Mouse (Mus musculus) heart, embryonic 14.5 days (tissue): ENCODE measurements around the gene Tgm7. TPM values are rescaled to one million over a fixed set of nuclear protein-coding genes. Genes with fewer than 3 reads are reported as not detected.

ENCODE experiments used
- ATAC-seq: fragments of 200-750 bp; cut with Nextera tagmentation; 2 replicates; pipeline ENCODE4 v1.8.0; 2017; ENCODE audit warnings: low read depth, moderate TSS enrichment; ENCODE audit not compliant: insufficient number of reproducible peaks, insufficient read depth, low FRiP score
- H3K27ac ChIP-seq, 2 experiments: fragments of 200-500 bp in 1 of 2; fragments of 300-500 bp in 1 of 2; sonication (generic) in 1 of 2; replicated peaks in 1 of 2; 2 replicates each; pipeline ENCODE4 v1.5.1; 2012 to 2014; ENCODE audit warnings: low read depth in 2 of 2, low read length in 2 of 2, control low read depth in 1 of 2, mild to moderate bottlenecking in 1 of 2, mixed read lengths in 1 of 2; ENCODE audit not compliant: control insufficient read depth in 1 of 2, insufficient read depth in 1 of 2
- H3K27me3 ChIP-seq: fragments of 300-500 bp; sonication (generic); 2 replicates; pipeline ENCODE4 v1.6.1; 2014; ENCODE audit warnings: mild to moderate bottlenecking, low read length, control low read depth; ENCODE audit not compliant: control insufficient read depth, insufficient read depth
- H3K36me3 ChIP-seq: fragments of 300-500 bp; sonication (generic); 2 replicates; pipeline ENCODE4 v1.6.1; 2014; ENCODE audit warnings: mild to moderate bottlenecking, control low read depth, low read length, mixed read lengths; ENCODE audit not compliant: control insufficient read depth, insufficient read depth
- H3K4me1 ChIP-seq, 2 experiments: fragments of 200-500 bp in 1 of 2; fragments of 300-500 bp in 1 of 2; sonication (generic) in 1 of 2; 2 replicates each; pipeline ENCODE4 v1.6.1; 2012 to 2014; ENCODE audit warnings: low read length in 2 of 2, control low read depth in 1 of 2, mixed read lengths in 1 of 2; ENCODE audit not compliant: control insufficient read depth in 2 of 2, insufficient read depth in 2 of 2
- H3K4me2 ChIP-seq: fragments of 300-500 bp; sonication (generic); 2 replicates; pipeline ENCODE4 v1.6.1; 2014; ENCODE audit warnings: mild to moderate bottlenecking, low read length
- H3K4me3 ChIP-seq, 2 experiments: fragments of 200-500 bp in 1 of 2; fragments of 300-500 bp in 1 of 2; sonication (generic) in 1 of 2; 2 replicates each; pipeline ENCODE4 v1.5.1; 2012 to 2014; ENCODE audit warnings: low read length in 2 of 2, mild to moderate bottlenecking in 2 of 2, control low read depth in 1 of 2, low read depth in 1 of 2, moderate library complexity in 1 of 2; ENCODE audit not compliant: control insufficient read depth in 1 of 2, insufficient read depth in 1 of 2
- H3K9ac ChIP-seq: fragments of 300-500 bp; sonication (generic); 2 replicates; pipeline ENCODE4 v1.6.1; 2014; ENCODE audit warnings: mild to moderate bottlenecking, low read length
- H3K9me3 ChIP-seq: fragments of 300-500 bp; sonication (generic); 2 replicates; pipeline ENCODE4 v1.6.1; 2016; ENCODE audit warnings: low read length, control low read depth; ENCODE audit not compliant: control insufficient read depth
- WGBS: fragments of 180-500 bp; shearing (Covaris S2); extraction: QIAGEN DNeasy Blood & Tissue Kit; methylation state at CpG from one replicate; pipeline ENCODE4 v1.1.7; 2014; 5-methylcytosine and 5-hydroxymethylcytosine counted together
- polyA plus RNA-seq: library from polyadenylated mRNA; unstranded; fragments of >200 nt; fragmentation: Nextera tagmentation; extraction: Ambion mirVana; gene quantifications from 2 replicates; pipeline ENCODE4 v1.2.1, GENCODE M21; 2014

The Tgm7 gene
- polyA plus RNA-seq = not detected in 2 replicates

DNA sequence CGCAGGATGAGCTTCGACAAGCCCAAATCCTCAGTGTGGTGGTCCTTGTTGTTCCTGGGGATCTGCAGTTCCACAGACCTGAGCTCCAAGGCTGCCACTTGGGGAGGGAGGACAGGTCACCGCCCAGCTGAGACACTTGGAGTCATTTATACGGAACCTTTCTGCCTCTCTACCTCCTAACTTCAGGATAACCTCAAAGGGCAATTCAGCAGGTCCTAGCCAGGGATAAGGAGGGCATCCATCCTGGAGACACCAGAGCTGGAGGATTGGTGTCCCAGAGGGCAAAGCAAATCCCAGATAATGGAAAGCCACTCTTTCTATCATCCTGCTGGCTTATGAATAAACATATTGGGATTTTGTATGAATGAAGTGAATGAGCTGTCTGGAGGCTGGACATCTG lies at the start of gene Tgm7:
Gene Tgm7 (minus strand): TSS at position 101 of the 400 bp plus-strand sequence.
- Histone ChIP-seq H3K27me3 (no peaks in the 10 kb centered on the region), H3K4me2 (no peak within 1 kb of the TSS), H3K4me1 (no peaks in the 10 kb centered on the region), H3K9ac (no peak within 1 kb of the TSS), H3K36me3 (no peaks in the 10 kb centered on the region), H3K27ac (no peak within 1 kb of the TSS), H3K9me3 (no peaks in the 10 kb centered on the region), H3K4me3 (no peak within 1 kb of the TSS)
- WGBS = 86% methylated on average over 4 of the region's 4 CpGs
- ATAC-seq = no peak

DNA sequence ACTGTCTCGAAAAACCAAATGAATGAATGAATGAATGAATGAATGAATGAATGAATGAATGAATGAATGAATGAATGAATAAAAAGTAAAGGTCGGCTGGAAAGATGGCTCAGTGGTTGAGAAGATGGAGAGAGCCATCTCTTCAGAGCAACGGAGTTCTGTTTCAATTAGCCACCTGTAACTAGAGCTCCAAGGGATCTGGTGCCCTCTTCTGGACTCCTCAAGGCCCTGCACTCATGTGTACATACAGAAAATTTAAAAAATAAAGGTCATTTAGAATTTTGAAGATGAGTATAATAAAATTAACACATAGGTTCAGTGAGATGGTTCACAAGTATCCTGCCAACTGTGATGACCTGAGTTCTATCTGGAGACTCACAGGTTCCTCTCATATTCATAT lies 43.5 kb upstream of the Tgm7 start:
- ATAC-seq = no peak
- no peaks in the 10 kb centered on the region for H3K27me3 ChIP-seq
- H3K4me1 ChIP-seq = no peaks in the 10 kb centered on the region
- H3K4me2 ChIP-seq = no peak overlapping the region
- 83% methylated on average over 3 of the region's 3 CpGs for WGBS
- H3K27ac ChIP-seq = no peak overlapping the region
- no peak overlapping the region for H3K4me3 ChIP-seq
- H3K9me3 ChIP-seq = no peaks in the 10 kb centered on the region
- peaks cover 72% of the 10 kb centered on the region for H3K36me3 ChIP-seq
- no peak overlapping the region for H3K9ac ChIP-seq

DNA sequence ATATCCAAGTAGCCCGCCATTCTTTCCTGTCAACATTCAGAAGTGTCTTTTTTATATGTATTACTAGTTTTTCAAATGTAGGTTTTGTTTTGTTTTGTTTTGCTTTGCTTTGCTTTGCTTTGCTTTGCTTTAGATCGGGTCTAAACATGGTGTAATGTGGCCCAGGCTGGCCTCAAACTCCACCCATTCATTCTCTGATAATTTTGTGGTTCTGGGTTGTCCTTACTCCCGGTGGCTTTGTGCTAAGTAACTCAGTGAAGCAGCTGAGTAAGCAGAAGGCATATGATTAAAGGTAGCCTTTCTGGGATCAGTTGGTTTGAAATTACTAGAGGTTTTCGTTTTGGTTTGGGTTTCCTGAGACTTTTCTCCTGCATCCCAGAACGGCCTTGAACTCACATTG lies 40.1 kb upstream of the Tgm7 start:
- Histone ChIP-seq H3K36me3 (peaks cover 75% of the 10 kb centered on the region), H3K4me1 (no peaks in the 10 kb centered on the region), H3K4me2 (no peak overlapping the region), H3K27ac (no peak overlapping the region), H3K4me3 (no peak overlapping the region), H3K9me3 (no peaks in the 10 kb centered on the region), H3K9ac (no peak overlapping the region), H3K27me3 (no peaks in the 10 kb centered on the region)
- 82% methylated on average over 5 of the region's 5 CpGs for WGBS
- ATAC-seq = no peak

DNA sequence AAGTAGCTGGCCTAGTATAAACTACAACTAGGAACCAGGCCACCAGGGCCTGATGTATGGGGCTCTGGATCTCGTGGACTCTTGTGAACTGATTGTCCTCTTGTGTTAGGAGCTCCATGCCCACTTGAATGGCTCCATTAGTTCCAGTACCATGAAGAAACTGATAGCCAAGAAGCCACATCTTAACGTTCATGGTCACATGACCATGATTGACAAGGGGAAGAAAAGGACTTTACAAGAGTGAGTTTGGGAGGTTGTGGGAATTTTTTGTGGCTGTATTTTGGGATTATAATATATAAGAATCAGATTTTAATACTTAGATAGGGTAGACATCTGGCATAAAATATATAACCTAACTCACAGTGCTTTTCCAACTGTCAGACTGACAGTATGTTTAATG lies 32.8 kb upstream of the Tgm7 start:
- WGBS = 71% methylated on average over 2 of the region's 2 CpGs
- Histone ChIP-seq H3K4me2 (no peak overlapping the region), H3K4me3 (no peak overlapping the region), H3K27me3 (no peaks in the 10 kb centered on the region), H3K4me1 (peaks cover 10 to 30% of the 10 kb centered on the region in 2 experiments), H3K9me3 (no peaks in the 10 kb centered on the region), H3K36me3 (peaks cover 50% of the 10 kb centered on the region), H3K27ac (no peak overlapping the region), H3K9ac (no peak overlapping the region)
- ATAC-seq = no peak

DNA sequence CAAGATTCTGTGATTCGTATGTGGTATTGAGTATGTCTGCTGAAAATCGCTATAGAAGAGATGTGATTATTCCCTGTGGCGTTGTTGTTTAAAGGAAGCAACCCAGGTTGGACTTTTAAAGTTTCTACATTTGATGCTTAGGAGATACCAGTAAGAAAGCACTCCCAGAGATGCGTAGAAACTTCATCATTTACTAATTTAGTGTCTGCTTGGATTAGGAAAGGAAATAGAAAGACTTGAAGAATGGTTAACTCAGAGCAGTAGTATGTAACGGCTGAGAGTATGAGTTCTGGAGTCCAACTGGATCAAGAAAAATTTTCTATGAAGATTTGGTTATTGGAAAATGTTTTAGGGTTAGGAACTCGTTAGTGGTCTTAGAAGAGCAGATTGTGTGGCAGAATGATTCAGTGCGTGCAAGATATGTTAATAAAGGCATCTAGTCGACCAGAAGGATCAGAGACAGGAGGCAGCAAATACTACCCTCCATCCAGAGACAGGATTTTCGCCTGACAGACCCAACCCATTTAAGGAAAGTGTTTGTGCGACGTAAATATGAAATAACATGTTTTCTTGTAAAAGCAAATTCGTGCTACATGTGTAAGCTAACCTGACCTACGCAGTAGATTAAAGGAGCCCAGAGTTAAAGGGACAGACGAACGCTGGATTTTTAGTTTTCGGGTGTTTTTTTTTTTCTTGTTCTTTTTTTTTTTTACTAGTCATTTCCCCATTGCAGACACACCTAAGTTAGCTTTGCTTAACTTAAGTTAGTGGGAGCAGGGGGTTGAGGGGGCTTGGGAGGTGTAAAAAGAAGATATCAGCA lies 31.8 kb upstream of the Tgm7 start:
- H3K27ac ChIP-seq = peak overlapping the region; percentile 93 to 98; a peak in 3 of 4 replicates
- no peak for ATAC-seq
- peak overlapping the region; percentile 71 to 89; a peak in 3 of 4 replicates for H3K4me3 ChIP-seq
- peaks cover 40% of the 10 kb centered on the region for H3K36me3 ChIP-seq
- H3K27me3 ChIP-seq = no peaks in the 10 kb centered on the region
- H3K4me1 ChIP-seq = peaks cover 10 to 30% of the 10 kb centered on the region in 2 experiments
- H3K4me2 ChIP-seq = peak overlapping the region; percentile 95
- H3K9me3 ChIP-seq = no peaks in the 10 kb centered on the region
- 73% methylated on average over 16 of the region's 16 CpGs for WGBS
- peak overlapping the region; percentile 94 for H3K9ac ChIP-seq

DNA sequence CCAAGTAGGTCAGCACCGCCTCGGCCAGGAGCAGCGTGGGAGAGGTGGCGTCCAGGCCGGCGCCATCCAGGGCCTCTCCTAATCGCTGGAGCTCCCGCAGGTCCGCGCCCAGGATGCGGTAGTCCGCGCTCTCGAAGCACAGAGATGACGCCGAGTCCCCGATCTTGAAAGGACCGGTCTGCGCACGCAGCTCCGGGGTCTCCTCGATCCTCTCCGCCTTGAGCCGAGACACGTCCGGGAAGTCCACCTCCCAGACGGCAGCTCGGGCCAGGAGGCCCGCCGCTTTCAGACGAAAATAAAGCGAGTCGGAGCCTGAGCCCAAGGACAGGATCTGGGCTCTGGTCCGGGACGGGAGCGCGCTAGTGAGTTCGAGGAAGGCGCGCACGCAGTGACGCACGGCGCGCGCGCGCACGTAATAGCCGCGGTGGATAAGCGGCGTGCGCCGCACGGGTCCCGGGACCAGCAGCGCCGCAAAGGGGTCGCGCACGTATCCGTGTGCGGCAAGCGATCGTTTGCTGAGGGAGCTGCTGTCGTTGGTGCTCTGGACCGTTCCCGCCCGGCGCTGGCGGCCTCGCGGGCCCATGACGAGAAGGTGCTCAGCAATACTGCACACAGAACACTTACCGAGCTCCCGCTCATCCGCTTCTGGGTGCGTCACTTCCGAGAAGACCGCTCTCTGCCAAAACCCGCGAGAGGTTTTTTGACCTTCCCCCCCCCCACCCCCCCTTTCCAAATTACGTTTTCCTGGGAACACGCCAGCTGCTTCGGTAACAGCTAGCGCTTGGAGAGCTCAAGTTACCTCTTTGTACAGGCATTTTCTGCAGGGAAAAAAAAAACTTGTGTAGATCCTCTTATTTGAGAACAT lies 30.7 kb upstream of the Tgm7 start, which contains the start of the genes Adal and Lcmt2:
Gene Adal (plus strand): TSS at position 411 of the 865 bp plus-strand sequence.
Gene Lcmt2 (minus strand): TSS at position 636 of the 865 bp plus-strand sequence.
- no peaks in the 10 kb centered on the region for H3K27me3 ChIP-seq
- no peaks in the 10 kb centered on the region for H3K9me3 ChIP-seq
- H3K4me2 ChIP-seq = peak within 1 kb of the TSS; percentile 95
- H3K27ac ChIP-seq = peak within 1 kb of the TSS; percentile 93 to 99
- peak within 1 kb of the TSS; percentile 71 to 89 for H3K4me3 ChIP-seq
- peak within 1 kb of the TSS; percentile 94 for H3K9ac ChIP-seq
- peaks cover 33% of the 10 kb centered on the region for H3K36me3 ChIP-seq
- peak; percentile 90 for ATAC-seq
- under 1% methylated on average over 84 of the region's 87 CpGs for WGBS
- H3K4me1 ChIP-seq = peaks cover 10 to 30% of the 10 kb centered on the region in 2 experiments

DNA sequence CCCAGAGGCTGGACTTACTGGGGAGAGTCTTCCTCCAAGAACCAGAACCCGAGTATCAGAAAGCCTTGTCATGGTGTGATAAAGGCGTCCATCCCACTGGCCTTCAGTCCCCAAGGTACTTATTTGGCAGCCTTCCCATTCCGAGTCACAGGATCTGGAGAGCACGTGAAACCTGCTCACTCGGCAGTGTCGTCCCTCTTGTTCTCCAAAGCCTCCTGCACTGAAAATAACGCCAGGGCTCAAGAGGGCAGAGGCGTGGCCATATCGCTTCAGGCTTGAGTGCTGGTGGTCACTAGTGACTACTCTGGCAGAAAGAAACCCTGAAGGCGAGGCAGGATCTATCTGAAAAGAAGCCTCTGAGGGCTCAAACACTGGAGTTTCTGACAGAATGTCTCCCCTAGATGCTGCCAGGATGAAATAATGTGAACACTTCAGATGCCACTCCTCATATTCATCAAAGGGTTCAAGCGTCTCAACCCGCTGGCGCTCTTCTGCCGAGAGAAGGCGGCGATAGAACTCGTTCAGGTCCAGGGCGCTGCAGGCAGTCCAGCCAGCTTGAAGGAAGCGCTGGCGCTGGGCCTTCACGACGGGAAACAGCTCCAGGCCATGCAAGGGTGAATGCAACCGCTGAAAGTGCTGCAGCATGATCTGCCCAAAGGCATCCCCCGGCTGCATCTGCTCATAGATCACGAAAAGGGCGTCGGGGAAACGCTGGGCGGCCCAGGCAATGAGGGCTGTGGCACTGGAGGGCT lies 29.8 kb upstream of the Tgm7 start:
- H3K9ac ChIP-seq = peak overlapping the region; percentile 94
- H3K27me3 ChIP-seq = no peaks in the 10 kb centered on the region
- peak overlapping the region; percentile 93 to 99 for H3K27ac ChIP-seq
- no peaks in the 10 kb centered on the region for H3K9me3 ChIP-seq
- H3K4me3 ChIP-seq = peak overlapping the region; percentile 71 to 89
- H3K36me3 ChIP-seq = peaks cover 27% of the 10 kb centered on the region
- H3K4me2 ChIP-seq = peak overlapping the region; percentile 95
- H3K4me1 ChIP-seq = peaks cover 10 to 30% of the 10 kb centered on the region in 2 experiments
- 32% methylated on average over 29 of the region's 29 CpGs for WGBS
- peak; percentile 10; the same call in 1 of the 2 replicates for ATAC-seq
